Mouse (Mus musculus) naive thymus-derived CD4-positive, alpha-beta T cell, adult 2 months (primary cell): Measurements from ENCODE around the gene Nfkbid.

Source experiments
- DNase-seq: peaks from one replicate; pipeline ENCODE4 v3.0.0-alpha.2; 2011; ENCODE audit warnings: low read depth

The Nfkbid gene

DNA sequence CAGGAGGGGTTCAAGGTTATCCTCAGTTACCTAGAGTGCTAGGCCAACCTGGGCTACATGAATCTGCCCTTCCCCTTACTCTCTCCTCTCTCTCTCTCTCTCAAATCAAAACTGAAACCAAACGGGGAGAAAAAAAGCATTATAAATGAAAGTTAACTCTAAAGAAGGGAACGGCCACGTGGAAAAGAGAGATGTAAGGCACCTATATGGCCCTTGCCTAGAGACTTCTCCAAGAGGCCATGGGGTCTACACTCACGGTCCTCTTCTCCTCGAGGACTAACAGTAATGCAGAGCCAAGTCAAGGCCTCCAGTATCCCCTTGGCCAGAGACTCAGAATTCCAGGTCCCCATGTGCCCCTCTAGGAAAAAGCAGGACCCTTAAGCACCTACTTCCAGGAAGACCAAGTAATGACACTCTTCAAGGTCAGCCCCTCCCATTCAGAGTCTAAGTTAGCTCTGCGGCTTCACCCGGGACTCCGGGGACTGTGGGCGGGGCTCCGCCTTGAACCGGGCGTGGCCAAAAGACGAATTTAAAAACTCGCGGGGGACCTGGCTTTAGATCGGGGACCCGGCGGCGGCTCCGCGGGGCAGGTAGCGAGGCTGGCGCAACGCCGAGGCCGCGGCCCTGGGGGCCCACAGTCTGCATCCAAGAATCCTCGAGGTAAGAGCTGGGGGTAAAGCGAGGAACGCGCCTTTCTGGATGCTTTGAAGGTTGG, at the start of gene Nfkbid:
Gene Nfkbid (plus strand): TSS at position 558 of the 715 bp plus-strand sequence.
- peak; percentile 94 for DNase-seq

GRCm38 (mm10) chr7:30373501-30373962, 48.0 kb upstream of the Nfkbid start:
- DNase-seq = peak; percentile 95

DNA sequence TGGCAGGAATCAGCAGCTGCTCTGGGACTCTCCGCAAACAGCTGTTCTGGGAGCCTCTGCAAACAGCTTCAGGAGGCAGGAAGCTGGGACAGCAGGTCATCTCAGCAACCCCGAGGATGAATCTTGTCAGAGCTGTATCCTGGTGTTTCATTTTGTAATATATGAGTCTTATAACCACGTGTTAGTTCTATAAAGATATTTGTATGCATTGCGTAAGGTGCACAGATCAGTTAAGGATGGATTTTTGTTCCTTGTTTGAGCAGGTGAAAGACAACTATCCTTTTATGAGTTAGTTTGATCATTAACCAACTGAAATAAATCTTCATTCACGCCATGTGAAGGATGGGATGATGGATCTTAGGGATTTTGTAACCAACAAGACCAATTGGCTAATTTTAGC, 41.5 kb upstream of the Nfkbid start:
- no peak for DNase-seq

- no peak for DNase-seq
Observed at GRCm38 (mm10) chr7:30384106-30384505, 37.4 kb upstream of the Nfkbid start.

DNA sequence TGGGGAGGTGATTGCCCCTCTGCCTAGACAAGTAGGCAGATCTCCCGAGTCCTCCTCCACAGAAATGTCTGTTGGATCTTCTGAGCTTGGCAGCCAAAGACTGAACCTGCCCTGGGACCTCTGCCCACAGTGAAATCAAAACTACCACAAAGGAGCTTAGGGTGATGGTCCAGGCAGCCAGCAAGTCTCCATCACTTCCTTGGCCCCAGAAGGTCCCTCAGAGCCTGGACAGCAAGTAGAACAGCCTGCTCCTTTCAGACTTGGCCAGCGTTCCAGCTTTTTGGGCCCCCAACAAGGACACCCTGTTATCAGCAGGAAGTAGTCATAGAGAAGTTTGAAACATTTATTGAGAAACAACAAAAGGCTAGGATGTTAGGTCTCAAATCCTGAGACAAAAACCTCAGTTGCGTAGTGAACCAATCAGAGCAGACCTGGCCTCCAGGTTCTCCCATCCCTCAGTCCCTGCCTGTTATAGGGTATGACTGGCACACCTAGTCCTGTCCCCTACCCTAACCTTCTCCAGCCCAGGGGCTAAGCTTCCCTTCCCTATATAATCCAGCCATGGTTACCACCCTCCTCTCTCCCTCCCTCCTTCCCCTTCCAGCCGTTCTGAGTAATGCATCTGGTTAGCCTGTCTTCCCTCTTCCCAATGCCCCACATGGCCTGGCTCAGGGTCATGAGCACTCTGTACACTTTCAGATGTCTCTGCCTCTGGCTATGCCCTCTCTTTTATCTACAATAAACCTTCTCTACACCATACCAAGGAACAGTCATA, 28.6 kb upstream of the Nfkbid start:
- DNase-seq = peak; percentile 58

GRCm38 (mm10) chr7:30393631-30394030, 27.9 kb upstream of the Nfkbid start:
- peak; percentile 68 for DNase-seq

- DNase-seq = peak; percentile 94
Observed at GRCm38 (mm10) chr7:30394379-30394778, 27.2 kb upstream of the Nfkbid start.

DNA sequence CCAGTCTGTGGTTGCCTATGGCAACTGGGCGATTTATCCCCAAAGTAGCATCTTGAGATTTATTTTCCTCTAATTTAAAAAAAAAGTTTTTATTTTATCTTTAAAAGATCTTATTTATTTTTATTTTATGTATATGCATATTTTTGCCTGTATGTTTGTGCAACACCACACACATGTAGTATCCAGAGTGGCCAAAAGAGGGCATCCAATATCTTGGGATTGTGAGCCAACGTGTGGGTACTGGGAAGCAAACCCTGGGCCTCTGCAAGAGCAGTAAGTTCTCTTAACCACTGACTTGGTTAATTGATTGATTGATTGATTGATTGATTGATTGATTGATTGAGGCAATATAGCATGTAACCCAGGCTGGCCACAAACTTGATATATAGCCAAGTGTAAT, 26.7 kb upstream of the Nfkbid start:
- peak; percentile 76 for DNase-seq

- DNase-seq = no peak
Observed at GRCm38 (mm10) chr7:30399671-30400070, 21.9 kb upstream of the Nfkbid start.

- peak; percentile 51 for DNase-seq
Observed at GRCm38 (mm10) chr7:30402343-30402742, 19.2 kb upstream of the Nfkbid start.

- DNase-seq = no peak
Observed at GRCm38 (mm10) chr7:30408639-30409038, 12.9 kb upstream of the Nfkbid start.

DNA sequence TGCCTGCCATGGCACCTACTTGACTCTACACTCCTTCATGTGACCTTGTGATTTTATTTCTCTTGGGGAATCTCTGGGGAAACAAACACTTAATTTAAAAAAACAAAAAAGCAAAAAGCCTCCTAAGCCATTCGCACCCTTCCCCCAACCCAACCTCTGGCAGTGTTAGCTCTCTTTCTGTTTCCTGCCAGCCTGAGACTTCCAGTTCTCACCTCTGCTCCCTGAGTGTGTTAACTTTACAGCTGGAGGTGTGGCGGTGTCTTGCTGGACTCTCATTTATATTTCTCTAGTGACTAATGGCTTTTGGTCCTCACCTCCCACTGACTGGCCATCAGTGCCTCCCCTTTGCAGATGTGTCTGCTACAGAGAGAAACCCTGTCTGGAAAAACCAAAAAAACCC, 11.7 kb upstream of the Nfkbid start:
- no peak for DNase-seq

DNA sequence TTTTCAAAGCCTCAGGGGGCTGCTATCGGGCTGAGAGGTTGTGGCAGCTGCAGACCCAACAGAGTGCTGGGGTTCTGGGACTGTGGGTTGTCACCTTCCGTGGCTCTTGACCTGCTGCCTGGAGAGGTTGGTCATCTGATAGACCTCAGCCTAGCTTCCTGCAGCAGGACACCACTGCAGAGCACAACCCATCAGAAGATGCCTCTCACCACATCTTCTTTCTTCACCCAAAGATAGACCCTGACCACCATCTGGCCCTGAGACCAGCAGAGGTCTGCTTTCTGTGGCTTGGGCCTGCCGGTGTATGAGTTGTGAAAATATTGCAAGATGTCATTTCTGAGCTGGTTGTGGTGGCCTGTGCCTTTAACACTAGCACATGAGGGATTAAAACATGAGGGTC, 10.5 kb upstream of the Nfkbid start:
- no peak for DNase-seq

DNA sequence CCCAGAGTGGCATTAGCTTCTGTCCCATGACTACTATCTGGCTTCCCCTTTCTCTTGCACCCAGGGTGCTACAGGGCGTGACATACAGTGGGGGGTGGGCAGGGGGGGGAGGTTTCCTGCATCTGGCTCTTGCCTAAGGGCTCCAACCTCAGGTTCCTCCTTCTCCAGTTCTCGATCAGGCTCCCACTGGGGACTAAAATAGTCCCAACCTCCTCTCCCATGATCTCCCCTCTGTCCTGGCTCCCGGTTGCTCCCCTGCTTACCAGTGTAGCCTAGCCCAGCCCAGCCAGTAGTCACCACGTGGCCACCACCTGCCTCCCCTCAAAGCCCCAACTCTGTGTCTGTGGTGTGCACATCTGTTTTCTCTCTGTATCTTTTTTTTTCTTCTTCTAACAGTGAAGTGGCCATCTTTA, 8.8 kb upstream of the Nfkbid start:
- no peak for DNase-seq

DNA sequence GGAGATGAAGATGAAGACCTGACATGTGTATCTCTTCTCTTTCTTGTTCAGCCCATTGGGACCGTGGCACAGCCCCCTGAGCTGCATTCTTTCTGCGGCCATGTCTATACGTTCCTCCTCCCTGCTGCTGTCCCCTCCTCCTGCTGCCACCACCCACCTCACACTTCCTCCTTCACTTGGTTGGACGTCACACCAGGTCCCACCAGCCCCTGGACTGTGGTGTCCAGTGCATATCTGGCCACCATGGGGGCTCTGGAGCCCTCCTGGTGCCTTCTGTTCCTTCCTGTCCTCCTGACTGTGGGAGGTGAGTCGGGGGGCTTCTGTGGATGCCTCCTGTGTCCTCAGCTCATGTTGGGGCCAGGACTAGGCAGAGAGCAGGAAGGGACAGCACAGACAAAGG, 7.9 kb upstream of the Nfkbid start, which contains the start of gene Tyrobp:
Gene Tyrobp (plus strand): TSS at position 165 of the 400 bp plus-strand sequence.
- DNase-seq = no peak

- peak; percentile 69 for DNase-seq
Observed at GRCm38 (mm10) chr7:30417856-30418255, 3.7 kb upstream of the Nfkbid start.

- DNase-seq = peak; percentile 81
Observed at GRCm38 (mm10) chr7:30419561-30420499, 1.7 kb upstream of the Nfkbid start, which contains the start of gene Hcst. TSS of gene Hcst (minus strand) at chr7:30419854.

- DNase-seq = no peak
Observed at GRCm38 (mm10) chr7:30420673-30421072, 859 bp upstream of the Nfkbid start.

DNA sequence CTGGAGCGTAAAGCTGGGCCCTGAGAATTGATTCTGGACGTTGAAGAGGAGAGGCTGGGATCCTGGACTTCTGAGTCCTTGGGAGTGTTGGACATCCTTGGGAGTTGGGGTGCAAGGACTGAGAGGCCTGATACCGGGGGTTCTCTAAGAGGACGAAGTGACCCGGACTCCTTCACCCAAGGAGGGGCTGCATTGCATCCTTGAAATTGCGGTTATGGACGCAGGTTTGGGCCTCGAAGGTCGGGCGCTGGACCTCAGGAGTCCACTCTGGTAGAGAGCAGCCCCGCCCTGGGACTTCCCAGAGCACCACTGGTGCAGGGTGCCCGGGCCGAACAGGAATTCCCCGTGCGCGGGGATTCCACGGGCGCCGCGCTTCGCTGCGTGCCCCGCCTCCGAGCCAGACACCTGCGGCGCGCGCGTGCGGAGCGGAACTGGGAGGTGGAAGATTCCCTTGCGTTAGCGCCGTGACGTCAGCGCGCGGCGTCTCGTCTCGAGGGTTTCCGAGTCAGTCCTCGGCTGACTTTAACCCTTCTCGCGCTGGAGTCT, 431 bp downstream of the Nfkbid start:
- DNase-seq = peak; percentile 98

GRCm38 (mm10) chr7:30422560-30422959, 1.0 kb downstream of the Nfkbid start:
- peak; percentile 81 for DNase-seq

DNA sequence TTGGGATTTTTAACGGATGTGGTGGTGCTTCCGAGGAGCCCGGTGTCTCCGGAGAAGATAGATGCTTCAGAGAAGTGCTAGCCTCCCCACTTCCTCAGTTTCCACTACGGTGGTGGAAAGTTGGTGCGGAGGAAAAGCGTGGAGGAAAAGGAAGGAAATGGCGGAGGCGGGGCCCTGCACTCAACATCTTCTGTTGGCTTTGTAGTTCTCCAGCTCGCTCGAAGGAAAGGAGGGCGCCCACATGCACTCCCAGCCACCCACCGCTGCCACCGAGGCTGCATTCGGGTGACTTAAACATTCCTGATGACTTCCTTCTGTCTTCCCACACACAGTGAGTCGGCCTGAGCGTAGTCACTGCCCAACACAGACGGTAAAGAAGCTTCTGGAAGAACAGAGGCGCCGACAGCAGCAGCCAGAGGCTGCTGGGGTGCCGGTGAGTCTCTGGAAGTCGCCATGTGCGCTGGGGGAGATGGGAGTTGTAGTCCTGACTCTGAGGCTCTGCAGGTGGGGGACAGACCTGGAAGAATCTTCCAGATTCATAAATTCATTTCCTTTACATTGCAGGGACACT, 1.6 kb downstream of the Nfkbid start:
- no peak for DNase-seq
